Mouse (Mus musculus) small intestine, adult 10 weeks (tissue): ENCODE results near the gene Nxf1. TPM values are rescaled to one million over a fixed set of nuclear protein-coding genes. Genes with fewer than 3 reads are reported as not detected.

Experiments
- polyA plus RNA-seq: library from polyadenylated mRNA; stranded (reverse); fragments of 350-450 nt; fragmentation: Illumina TruSeq; extraction: RNeasy Lipid Tissue Mini Kit (QIAGEN cat#74804); gene quantifications from one replicate; pipeline ENCODE4 v1.2.3, GENCODE M21; 2014; ENCODE audit warnings: low replicate concordance

Nxf1 gene
- polyA plus RNA-seq, 1 experiment from 2014 or later = 75.6 TPM

Other genes with a start within 250 kb of the Nxf1 start
- not detected for gene Slc22a8, start 165.8 kb upstream of the Nxf1 start, polyA plus RNA-seq
- not detected for gene Slc22a6, start 139.0 kb upstream of the Nxf1 start, polyA plus RNA-seq
- 0.15 TPM for gene Chrm1, start 93.3 kb upstream of the Nxf1 start, polyA plus RNA-seq
- gene Slc3a2, start 33.7 kb upstream of the Nxf1 start, polyA plus RNA-seq = 206 TPM
- 3.9 TPM for gene Wdr74, start 21.2 kb upstream of the Nxf1 start, polyA plus RNA-seq
- gene 1700092M07Rik, start 16.4 kb upstream of the Nxf1 start, polyA plus RNA-seq = not detected
- gene Stx5a, start 15.7 kb upstream of the Nxf1 start, polyA plus RNA-seq = 85.9 TPM
- 15.3 TPM for gene Tmem223, start 13.9 kb downstream of the Nxf1 start, polyA plus RNA-seq
- gene Tmem179b, start 17.4 kb downstream of the Nxf1 start, polyA plus RNA-seq = 32.6 TPM
- not detected for gene Taf6l, start 29.3 kb downstream of the Nxf1 start, polyA plus RNA-seq
- gene Polr2g, start 41.5 kb downstream of the Nxf1 start, polyA plus RNA-seq = 32.5 TPM
- not detected for gene Zbtb3, start 45.5 kb downstream of the Nxf1 start, polyA plus RNA-seq
- 99.3 TPM for gene Ttc9c, start 62.3 kb downstream of the Nxf1 start, polyA plus RNA-seq
- 130 TPM for gene Hnrnpul2, start 62.9 kb downstream of the Nxf1 start, polyA plus RNA-seq
- gene AC129217.1, start 72.7 kb downstream of the Nxf1 start, polyA plus RNA-seq = 1.2 TPM
- 5.8 TPM for gene Bscl2, start 80.4 kb downstream of the Nxf1 start, polyA plus RNA-seq
- not detected for gene Gng3, start 82.1 kb downstream of the Nxf1 start, polyA plus RNA-seq
- gene Lrrn4cl, start 93.7 kb downstream of the Nxf1 start, polyA plus RNA-seq = 0.82 TPM
- gene Ubxn1, start 114.4 kb downstream of the Nxf1 start, polyA plus RNA-seq = 7.1 TPM
- gene Uqcc3, start 123.8 kb downstream of the Nxf1 start, polyA plus RNA-seq = 1.8 TPM
- gene Lbhd1, start 126.7 kb downstream of the Nxf1 start, polyA plus RNA-seq = 49.2 TPM
- not detected for gene Gm49403, start 126.9 kb downstream of the Nxf1 start, polyA plus RNA-seq
- gene 1810009A15Rik, start 131.8 kb downstream of the Nxf1 start, polyA plus RNA-seq = 12.1 TPM
- gene Gm49416, start 131.9 kb downstream of the Nxf1 start, polyA plus RNA-seq = not detected
- gene Ints5, start 135.9 kb downstream of the Nxf1 start, polyA plus RNA-seq = 0.52 TPM
- 74.1 TPM for gene Ganab, start 141.0 kb downstream of the Nxf1 start, polyA plus RNA-seq
- gene B3gat3, start 163.3 kb downstream of the Nxf1 start, polyA plus RNA-seq = 18.6 TPM
- not detected for gene Rom1, start 172.3 kb downstream of the Nxf1 start, polyA plus RNA-seq
- 1.5 TPM for gene Eml3, start 172.5 kb downstream of the Nxf1 start, polyA plus RNA-seq
- gene Mta2, start 184.8 kb downstream of the Nxf1 start, polyA plus RNA-seq = 44.1 TPM
- 2.6 TPM for gene Tut1, start 196.8 kb downstream of the Nxf1 start, polyA plus RNA-seq
- gene Eef1g, start 210.0 kb downstream of the Nxf1 start, polyA plus RNA-seq = 38.7 TPM
- 33.7 TPM for gene Ahnak, start 232.2 kb downstream of the Nxf1 start, polyA plus RNA-seq